Mouse (Mus musculus): ENCODE measurements at regions not wholly inside any gene's neighbourhood (a gene's known extent, or its start where the extent isn't known, plus 50 kb on each side); places are given as distances from the start of the nearest gene placed in this dataset.

DNA sequence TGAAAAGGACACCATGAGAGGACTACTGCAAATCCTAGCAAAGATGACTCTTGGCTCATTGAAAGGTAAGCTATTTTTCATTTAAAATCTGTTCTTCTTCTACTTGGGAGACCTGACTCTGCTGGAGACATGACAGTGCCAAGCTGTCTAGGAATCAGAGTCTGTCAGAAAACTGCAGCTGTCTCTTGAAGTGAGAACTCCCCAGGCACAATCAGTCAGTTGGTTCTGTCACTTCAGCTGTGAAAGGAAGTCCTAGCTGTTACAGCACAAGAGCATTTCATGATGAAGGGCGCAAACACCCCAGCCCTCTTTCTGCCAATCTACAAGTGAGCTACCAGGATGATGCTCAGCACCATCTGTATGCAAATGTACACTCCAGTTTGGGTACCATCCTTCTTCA is 442.4 kb downstream of the Ipmk start:
- ATAC-seq (replicated peaks; ENCODE audit: low FRiP score, low TSS enrichment, low read depth), result no peak
- no peak overlapping the region for H3K9ac ChIP-seq (ENCODE audit: low read length)

DNA sequence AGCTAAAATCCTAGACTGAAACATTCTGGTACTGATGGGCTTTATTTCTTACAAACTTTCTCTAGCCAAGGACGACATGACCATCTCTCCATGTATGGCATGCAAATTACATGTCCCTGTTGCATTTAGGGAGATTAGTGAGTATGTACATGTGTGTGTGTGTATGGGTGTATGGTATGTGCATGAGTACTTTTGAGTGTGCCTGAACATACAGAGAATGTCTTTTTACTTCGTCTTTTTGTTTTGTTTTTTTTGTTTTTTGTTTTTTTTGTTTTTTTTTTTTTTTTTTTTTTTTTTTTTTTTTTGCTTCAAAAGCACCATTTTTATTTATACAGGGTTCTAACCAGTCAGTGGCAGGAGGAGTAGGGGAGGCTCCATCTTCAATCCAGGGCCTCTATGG is 451.1 kb downstream of the Ipmk start:
- H3K9ac ChIP-seq (ENCODE audit: low read length), result no peak overlapping the region
- DNase-seq (ENCODE audit: low spot score) (no peak), ATAC-seq (replicated peaks; ENCODE audit: low FRiP score, low TSS enrichment, low read depth) (no peak)
- no peak overlapping the region for H3K4me3 ChIP-seq (ENCODE audit: low read depth, low read length)
- WGBS, result 82% methylated on average over 2 of the region's 2 CpGs
- H3K27me3 ChIP-seq (replicated peaks; ENCODE audit: control insufficient read depth, insufficient read depth, low read length), result no peaks in the 10 kb centered on the region
- no peaks in the 10 kb centered on the region for H3K9me3 ChIP-seq (ENCODE audit: control insufficient read depth, low read length)
- no peaks in the 10 kb centered on the region for H3K4me1 ChIP-seq (replicated peaks; ENCODE audit: control insufficient read depth, insufficient read depth, low read length)
- no peaks in the 10 kb centered on the region for H3K36me3 ChIP-seq (ENCODE audit: control insufficient read depth, insufficient read depth, low read length)
- no peak overlapping the region for H3K27ac ChIP-seq (ENCODE audit: low read depth)
- H3K4me2 ChIP-seq (ENCODE audit: low read length), result no peak overlapping the region

More for the DNA sequence above, 442.4 kb downstream of the Ipmk start:
- H3K36me3 ChIP-seq (ENCODE audit: control insufficient read depth, insufficient read depth, low read length), result no peaks in the 10 kb centered on the region
- H3K9me3 ChIP-seq (ENCODE audit: control insufficient read depth, low read length), result no peaks in the 10 kb centered on the region
- H3K4me3 ChIP-seq (ENCODE audit: low read depth, low read length), result no peak overlapping the region
- no peak overlapping the region for H3K4me2 ChIP-seq (ENCODE audit: low read length)
- no peak overlapping the region for H3K27ac ChIP-seq (ENCODE audit: low read depth)
- H3K27me3 ChIP-seq (replicated peaks; ENCODE audit: control insufficient read depth, insufficient read depth, low read length), result no peaks in the 10 kb centered on the region
- DNase-seq (ENCODE audit: low spot score), result no peak
- 89% methylated on average over 1 of the region's 1 CpGs for WGBS
- H3K4me1 ChIP-seq (replicated peaks; ENCODE audit: control insufficient read depth, insufficient read depth, low read length), result no peaks in the 10 kb centered on the region

DNA sequence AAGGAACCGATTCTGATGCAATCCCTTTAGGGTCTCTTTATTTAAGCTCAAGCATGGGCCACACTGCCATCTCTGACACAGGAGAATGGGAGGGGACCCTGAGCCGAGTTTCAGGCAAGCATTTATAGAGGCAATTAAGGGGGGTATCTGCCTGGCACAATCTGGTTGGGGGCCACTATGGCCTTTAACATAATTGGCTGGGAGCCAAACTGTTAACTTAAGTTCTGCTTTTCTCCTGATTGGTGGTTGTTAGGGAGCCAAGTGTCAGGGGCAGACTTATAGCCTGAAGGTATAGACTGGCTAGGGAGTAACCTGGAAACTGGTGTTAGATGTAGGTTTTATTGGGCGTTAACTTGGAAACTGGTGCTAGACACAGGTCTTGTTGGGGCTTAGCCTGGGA is 454.9 kb downstream of the Ipmk start:
- ATAC-seq (replicated peaks; ENCODE audit: low FRiP score, low TSS enrichment, low read depth) (no peak), DNase-seq (ENCODE audit: low spot score) (no peak)
- Histone ChIP-seq H3K9ac (ENCODE audit: low read length) (no peak overlapping the region), H3K4me3 (ENCODE audit: low read depth, low read length) (no peak overlapping the region), H3K36me3 (ENCODE audit: control insufficient read depth, insufficient read depth, low read length) (no peaks in the 10 kb centered on the region), H3K4me1 (replicated peaks; ENCODE audit: control insufficient read depth, insufficient read depth, low read length) (no peaks in the 10 kb centered on the region), H3K27ac (ENCODE audit: low read depth) (no peak overlapping the region), H3K27me3 (replicated peaks; ENCODE audit: control insufficient read depth, insufficient read depth, low read length) (no peaks in the 10 kb centered on the region), H3K9me3 (ENCODE audit: control insufficient read depth, low read length) (no peaks in the 10 kb centered on the region), H3K4me2 (ENCODE audit: low read length) (no peak overlapping the region)
- WGBS, result 63% methylated on average over 3 of the region's 3 CpGs

DNA sequence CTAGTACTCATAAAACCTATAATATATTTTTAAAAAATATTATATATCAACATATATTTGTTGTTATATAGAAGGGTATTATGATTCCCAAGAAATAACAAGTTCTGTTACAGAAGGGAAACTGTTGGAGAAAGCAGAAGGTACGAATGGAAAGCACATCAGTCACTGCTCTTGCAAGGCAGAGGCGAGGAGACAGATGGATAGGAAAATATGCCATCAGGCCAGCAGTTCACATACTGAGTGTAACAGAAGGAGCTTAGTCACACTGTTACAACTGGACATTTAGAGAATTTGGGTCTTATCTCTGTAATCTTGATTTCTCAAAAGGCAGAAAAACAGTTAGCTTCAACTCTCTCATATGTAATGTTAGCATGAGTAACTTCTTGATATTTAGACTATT is 485.1 kb downstream of the Ipmk start:
- H3K27me3 ChIP-seq (replicated peaks; ENCODE audit: control insufficient read depth, insufficient read depth, low read length), result no peaks in the 10 kb centered on the region
- H3K4me3 ChIP-seq (ENCODE audit: low read depth, low read length), result no peak overlapping the region
- ATAC-seq (replicated peaks; ENCODE audit: low FRiP score, low TSS enrichment, low read depth) (no peak), DNase-seq (ENCODE audit: low spot score) (no peak)
- no peak overlapping the region for H3K4me2 ChIP-seq (ENCODE audit: low read length)
- no peaks in the 10 kb centered on the region for H3K36me3 ChIP-seq (ENCODE audit: control insufficient read depth, insufficient read depth, low read length)
- WGBS, result 67% methylated on average over 2 of the region's 2 CpGs
- no peak overlapping the region for H3K9ac ChIP-seq (ENCODE audit: low read length)
- no peaks in the 10 kb centered on the region for H3K4me1 ChIP-seq (replicated peaks; ENCODE audit: control insufficient read depth, insufficient read depth, low read length)
- H3K9me3 ChIP-seq (ENCODE audit: control insufficient read depth, low read length), result no peaks in the 10 kb centered on the region
- no peak overlapping the region for H3K27ac ChIP-seq (ENCODE audit: low read depth)

DNA sequence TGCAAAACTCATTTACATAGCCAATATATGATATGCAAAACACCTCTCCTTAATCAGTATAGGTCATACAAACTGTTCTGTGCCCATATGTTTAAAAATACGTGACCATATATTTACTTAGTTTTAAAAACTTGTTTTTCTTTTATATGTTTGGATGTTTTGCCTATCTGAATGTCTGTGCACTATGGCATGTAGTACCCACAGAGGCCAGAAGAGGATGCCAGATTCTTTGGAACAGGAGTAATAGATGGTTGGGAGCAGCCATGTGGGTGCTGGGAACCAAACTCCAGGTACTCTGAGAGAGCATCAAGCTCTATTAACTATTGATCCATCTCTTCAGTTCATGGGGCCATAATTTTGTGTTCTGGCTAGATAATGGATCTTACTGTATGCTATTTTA is 487.5 kb downstream of the Ipmk start:
- no peaks in the 10 kb centered on the region for H3K4me1 ChIP-seq (replicated peaks; ENCODE audit: control insufficient read depth, insufficient read depth, low read length)
- H3K27me3 ChIP-seq (replicated peaks; ENCODE audit: control insufficient read depth, insufficient read depth, low read length), result no peaks in the 10 kb centered on the region
- ATAC-seq (replicated peaks; ENCODE audit: low FRiP score, low TSS enrichment, low read depth), result no peak
- H3K9ac ChIP-seq (ENCODE audit: low read length), result no peak overlapping the region
- 56% methylated on average over 1 of the region's 1 CpGs for WGBS
- no peak overlapping the region for H3K4me2 ChIP-seq (ENCODE audit: low read length)
- no peak for DNase-seq (ENCODE audit: low spot score)
- no peak overlapping the region for H3K27ac ChIP-seq (ENCODE audit: low read depth)
- no peak overlapping the region for H3K4me3 ChIP-seq (ENCODE audit: low read depth, low read length)
- H3K9me3 ChIP-seq (ENCODE audit: control insufficient read depth, low read length), result no peaks in the 10 kb centered on the region
- no peaks in the 10 kb centered on the region for H3K36me3 ChIP-seq (ENCODE audit: control insufficient read depth, insufficient read depth, low read length)

DNA sequence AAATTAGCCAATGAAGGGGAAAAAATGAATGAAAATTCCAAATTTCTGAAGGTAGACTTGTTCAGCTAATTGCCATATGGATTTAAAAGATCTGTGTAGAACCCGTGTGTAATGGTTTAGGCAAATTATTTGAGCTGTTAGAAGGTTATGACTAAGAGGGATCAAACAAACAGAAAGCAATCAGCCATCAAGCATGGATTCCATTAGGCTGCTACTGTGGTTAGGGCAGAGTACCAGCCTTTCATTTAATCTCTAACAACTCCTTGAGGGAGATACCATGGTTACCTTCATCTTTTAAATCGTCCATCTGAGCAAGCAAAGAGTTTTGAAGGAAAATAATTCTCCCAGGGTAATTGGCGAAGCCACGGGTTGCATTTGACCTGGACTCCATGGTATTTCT is 509.5 kb downstream of the Ipmk start:
- H3K4me3 ChIP-seq (ENCODE audit: low read depth, low read length), result no peak overlapping the region
- no peaks in the 10 kb centered on the region for H3K36me3 ChIP-seq (ENCODE audit: control insufficient read depth, insufficient read depth, low read length)
- no peak overlapping the region for H3K27ac ChIP-seq (ENCODE audit: low read depth)
- DNase-seq (ENCODE audit: low spot score) (no peak), ATAC-seq (replicated peaks; ENCODE audit: low FRiP score, low TSS enrichment, low read depth) (no peak)
- no peaks in the 10 kb centered on the region for H3K4me1 ChIP-seq (replicated peaks; ENCODE audit: control insufficient read depth, insufficient read depth, low read length)
- 81% methylated on average over 4 of the region's 4 CpGs for WGBS
- no peak overlapping the region for H3K4me2 ChIP-seq (ENCODE audit: low read length)
- no peaks in the 10 kb centered on the region for H3K9me3 ChIP-seq (ENCODE audit: control insufficient read depth, low read length)
- no peak overlapping the region for H3K9ac ChIP-seq (ENCODE audit: low read length)
- no peaks in the 10 kb centered on the region for H3K27me3 ChIP-seq (replicated peaks; ENCODE audit: control insufficient read depth, insufficient read depth, low read length)

DNA sequence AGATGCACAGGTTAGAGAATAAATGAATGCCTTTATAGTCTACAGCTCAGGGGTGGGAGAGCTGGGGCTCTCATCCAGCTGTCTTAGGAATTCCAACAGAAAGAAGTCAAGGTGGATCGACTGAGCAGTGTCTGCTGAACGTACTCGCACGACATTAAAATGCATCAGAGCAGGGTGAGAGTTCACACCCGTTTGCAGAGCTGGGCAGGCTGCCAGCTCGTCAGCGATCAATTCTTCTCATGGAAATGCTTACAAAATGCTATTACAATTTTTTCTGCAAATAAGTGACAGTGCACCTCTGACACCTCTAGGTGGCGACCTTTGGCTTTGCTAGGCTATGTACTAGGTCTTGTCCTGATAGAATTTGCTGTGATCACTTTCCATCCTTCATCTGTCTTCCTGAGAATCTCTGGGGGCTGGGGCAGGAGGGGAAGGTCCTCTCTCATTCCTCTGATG is 510.0 kb downstream of the Ipmk start:
- H3K4me3 ChIP-seq (ENCODE audit: low read depth, low read length), result no peak overlapping the region
- peak; percentile 59 for DNase-seq (ENCODE audit: low spot score)
- 0 out of 2 replicates have a peak, but pooled peaks have one; percentile 68 for ATAC-seq (replicated peaks; ENCODE audit: low FRiP score, low TSS enrichment, low read depth)
- H3K4me2 ChIP-seq (ENCODE audit: low read length), result no peak overlapping the region
- H3K27ac ChIP-seq (ENCODE audit: low read depth), result no peak overlapping the region
- no peaks in the 10 kb centered on the region for H3K9me3 ChIP-seq (ENCODE audit: control insufficient read depth, low read length)
- H3K4me1 ChIP-seq (replicated peaks; ENCODE audit: control insufficient read depth, insufficient read depth, low read length), result no peaks in the 10 kb centered on the region
- no peak overlapping the region for H3K9ac ChIP-seq (ENCODE audit: low read length)
- H3K27me3 ChIP-seq (replicated peaks; ENCODE audit: control insufficient read depth, insufficient read depth, low read length), result no peaks in the 10 kb centered on the region
- 31% methylated on average over 8 of the region's 8 CpGs for WGBS
- no peaks in the 10 kb centered on the region for H3K36me3 ChIP-seq (ENCODE audit: control insufficient read depth, insufficient read depth, low read length)

DNA sequence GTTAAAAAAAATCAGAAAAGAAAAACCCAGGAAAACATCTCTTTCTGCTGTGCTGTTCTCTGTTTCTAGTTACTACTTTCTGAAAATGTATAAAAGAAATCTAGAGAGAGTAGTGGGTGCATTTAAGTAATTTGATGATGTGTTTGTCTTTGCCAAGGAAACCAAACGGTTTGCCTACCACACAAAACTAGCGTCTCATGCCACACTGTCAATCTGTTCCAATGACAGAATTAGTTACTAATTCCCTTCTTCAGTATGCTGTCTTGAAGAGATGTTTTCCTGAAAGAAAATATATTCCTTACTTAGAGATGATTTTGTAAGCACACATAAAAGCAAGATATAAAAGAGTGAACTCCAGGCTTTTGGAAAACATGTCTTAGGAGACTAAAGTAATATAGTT is 546.2 kb downstream of the Ipmk start:
- ATAC-seq (replicated peaks; ENCODE audit: low FRiP score, low TSS enrichment, low read depth), result no peak
- H3K27me3 ChIP-seq (replicated peaks; ENCODE audit: control insufficient read depth, insufficient read depth, low read length), result no peaks in the 10 kb centered on the region
- WGBS, result 61% methylated on average over 2 of the region's 2 CpGs
- H3K9ac ChIP-seq (ENCODE audit: low read length), result no peak overlapping the region
- no peak overlapping the region for H3K4me2 ChIP-seq (ENCODE audit: low read length)
- H3K4me1 ChIP-seq (replicated peaks; ENCODE audit: control insufficient read depth, insufficient read depth, low read length), result no peaks in the 10 kb centered on the region
- H3K4me3 ChIP-seq (ENCODE audit: low read depth, low read length), result no peak overlapping the region
- no peak overlapping the region for H3K27ac ChIP-seq (ENCODE audit: low read depth)
- no peaks in the 10 kb centered on the region for H3K9me3 ChIP-seq (ENCODE audit: control insufficient read depth, low read length)
- no peaks in the 10 kb centered on the region for H3K36me3 ChIP-seq (ENCODE audit: control insufficient read depth, insufficient read depth, low read length)
- DNase-seq (ENCODE audit: low spot score), result no peak

DNA sequence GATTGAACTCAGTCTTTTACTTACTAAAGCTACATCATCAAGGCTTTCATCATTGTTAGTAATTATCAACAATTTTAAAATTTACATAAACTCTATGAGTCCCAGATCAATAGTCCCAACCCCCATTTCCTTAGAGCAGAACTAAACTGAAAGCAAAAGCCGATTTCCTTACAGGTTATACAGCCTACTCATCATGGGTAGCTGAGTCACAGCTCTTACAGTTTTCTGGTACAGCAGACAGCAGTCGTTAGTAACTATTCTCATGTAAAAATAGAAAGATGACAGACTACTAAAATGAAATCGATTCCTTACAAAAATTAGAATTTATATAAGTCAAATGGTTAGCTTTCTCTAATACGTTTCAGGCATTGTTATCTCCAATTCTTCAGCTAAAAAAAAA is 557.5 kb downstream of the Ipmk start:
- 83% methylated on average over 4 of the region's 4 CpGs for WGBS
- no peak for ATAC-seq (replicated peaks; ENCODE audit: low FRiP score, low TSS enrichment, low read depth)
- Histone ChIP-seq H3K27me3 (replicated peaks; ENCODE audit: control insufficient read depth, insufficient read depth, low read length) (no peaks in the 10 kb centered on the region), H3K9ac (ENCODE audit: low read length) (no peak overlapping the region), H3K4me1 (replicated peaks; ENCODE audit: control insufficient read depth, insufficient read depth, low read length) (no peaks in the 10 kb centered on the region), H3K4me3 (ENCODE audit: low read depth, low read length) (no peak overlapping the region), H3K4me2 (ENCODE audit: low read length) (no peak overlapping the region), H3K36me3 (ENCODE audit: control insufficient read depth, insufficient read depth, low read length) (no peaks in the 10 kb centered on the region), H3K9me3 (ENCODE audit: control insufficient read depth, low read length) (no peaks in the 10 kb centered on the region), H3K27ac (ENCODE audit: low read depth) (no peak overlapping the region)
- no peak for DNase-seq (ENCODE audit: low spot score)

Data from intestine, embryonic 14.5 days (tissue).